Mouse (Mus musculus) adrenal gland, postnatal 36 days (tissue): Measurements from ENCODE around the gene Sppl3. TPM values are rescaled to one million over a fixed set of nuclear protein-coding genes. Genes with fewer than 3 reads are reported as not detected.

Experiments used
- DNase-seq, 2 experiments: peaks; one replicate each; pipeline ENCODE4 v3.0.0; 2021; ENCODE audit warnings: mixed read lengths in 1 of 2
- total RNA-seq, 2 experiments: library from RNA; stranded (reverse); gene quantifications; 2 replicates each; pipeline ENCODE4 v1.2.3; 2021

The Sppl3 gene
- total RNA-seq, 2 experiments from 2014 or later: 52.0 to 54.1 TPM

- peak; percentile 81 to 88 for DNase-seq
Observed at GRCm38 (mm10) chr5:115125211-115125871, 114.4 kb downstream of the Sppl3 start.

- DNase-seq: no peak
Observed at GRCm38 (mm10) chr5:115126578-115127312, 115.8 kb downstream of the Sppl3 start.

GRCm38 (mm10) chr5:115127421-115128179, 116.7 kb downstream of the Sppl3 start:
- DNase-seq: no peak

- DNase-seq: no peak
Observed at GRCm38 (mm10) chr5:115129328-115129727, 118.4 kb downstream of the Sppl3 start.

- DNase-seq: no peak
Observed at GRCm38 (mm10) chr5:115132465-115132864, 121.5 kb downstream of the Sppl3 start.

GRCm38 (mm10) chr5:115133358-115134066, 122.6 kb downstream of the Sppl3 start:
- no peak for DNase-seq

GRCm38 (mm10) chr5:115134234-115135165, 123.6 kb downstream of the Sppl3 start, which contains the start of gene Unc119b:
Gene Unc119b (minus strand): TSS chr5:115134975.
- peak; percentile 93 to 96 for DNase-seq

GRCm38 (mm10) chr5:115139124-115139523, 128.2 kb downstream of the Sppl3 start:
- DNase-seq: no peak

- DNase-seq: no peak
Observed at GRCm38 (mm10) chr5:115140726-115141125, 129.8 kb downstream of the Sppl3 start.

GRCm38 (mm10) chr5:115142166-115142697, 131.3 kb downstream of the Sppl3 start:
- no peak for DNase-seq

- DNase-seq: no peak
Observed at GRCm38 (mm10) chr5:115143552-115143951, 132.6 kb downstream of the Sppl3 start.

- no peak for DNase-seq
Observed at GRCm38 (mm10) chr5:115144471-115144870, 133.5 kb downstream of the Sppl3 start.

- no peak for DNase-seq
Observed at GRCm38 (mm10) chr5:115145253-115145968, 134.5 kb downstream of the Sppl3 start.

GRCm38 (mm10) chr5:115145976-115146746, 135.2 kb downstream of the Sppl3 start:
- no peak for DNase-seq

- no peak for DNase-seq
Observed at GRCm38 (mm10) chr5:115146747-115147130, 135.8 kb downstream of the Sppl3 start.

- DNase-seq: no peak
Observed at GRCm38 (mm10) chr5:115147388-115147787, 136.5 kb downstream of the Sppl3 start.

GRCm38 (mm10) chr5:115148378-115148777, 137.4 kb downstream of the Sppl3 start:
- DNase-seq: no peak
